Mouse (Mus musculus) right cerebral cortex, postnatal 4 days (tissue): Measurements from ENCODE around the gene Gpr88.

Source experiments
- DNase-seq: peaks from one replicate; pipeline ENCODE4 v3.0.0-alpha.2; 2022

Gpr88 gene

GRCm38 (mm10) chr3:116253077-116253531 lies at the start of gene Gpr88:
Gpr88 (minus strand) TSS chr3:116253503.
- DNase-seq, result peak; percentile 78

- no peak for DNase-seq
These were observed 49.3 kb upstream of the Gpr88 start for GRCm38 (mm10) chr3:116302581-116302980.

GRCm38 (mm10) chr3:116301754-116302153 lies 48.5 kb upstream of the Gpr88 start:
- DNase-seq, result no peak

- no peak for DNase-seq
These were observed 45.4 kb upstream of the Gpr88 start for GRCm38 (mm10) chr3:116298727-116299126.

- no peak for DNase-seq
These were observed 44.7 kb upstream of the Gpr88 start for GRCm38 (mm10) chr3:116298003-116298402.

- no peak for DNase-seq
These were observed 43.9 kb upstream of the Gpr88 start for GRCm38 (mm10) chr3:116297170-116297569.

GRCm38 (mm10) chr3:116290041-116290815 lies 36.9 kb upstream of the Gpr88 start:
- no peak for DNase-seq

- no peak for DNase-seq
These were observed 35.5 kb upstream of the Gpr88 start for GRCm38 (mm10) chr3:116288833-116289232.

- DNase-seq, result no peak
These were observed 31.4 kb upstream of the Gpr88 start for GRCm38 (mm10) chr3:116284735-116285134.

- DNase-seq, result no peak
These were observed 30.7 kb upstream of the Gpr88 start for GRCm38 (mm10) chr3:116283996-116284395.

- DNase-seq, result no peak
These were observed 28.4 kb upstream of the Gpr88 start for GRCm38 (mm10) chr3:116281663-116282062.

GRCm38 (mm10) chr3:116277146-116277545 lies 23.8 kb upstream of the Gpr88 start:
- no peak for DNase-seq

GRCm38 (mm10) chr3:116271679-116272078 lies 18.4 kb upstream of the Gpr88 start:
- no peak for DNase-seq

GRCm38 (mm10) chr3:116267036-116267654 lies 13.8 kb upstream of the Gpr88 start:
- DNase-seq, result no peak

GRCm38 (mm10) chr3:116266360-116266759 lies 13.1 kb upstream of the Gpr88 start:
- DNase-seq, result no peak

GRCm38 (mm10) chr3:116263977-116264376 lies 10.7 kb upstream of the Gpr88 start:
- no peak for DNase-seq

GRCm38 (mm10) chr3:116263061-116263460 lies 9.8 kb upstream of the Gpr88 start:
- DNase-seq, result no peak

- no peak for DNase-seq
These were observed 2.8 kb upstream of the Gpr88 start for GRCm38 (mm10) chr3:116256104-116256503.

- DNase-seq, result no peak
These were observed 855 bp downstream of the Gpr88 start for GRCm38 (mm10) chr3:116252255-116253040.

- DNase-seq, result peak; percentile 59
These were observed 1.6 kb downstream of the Gpr88 start for GRCm38 (mm10) chr3:116251481-116252254.

GRCm38 (mm10) chr3:116249026-116249425 lies 4.3 kb downstream of the Gpr88 start:
- DNase-seq, result peak; percentile 38

GRCm38 (mm10) chr3:116244476-116244875 lies 8.8 kb downstream of the Gpr88 start:
- DNase-seq, result no peak

GRCm38 (mm10) chr3:116242685-116243084 lies 10.6 kb downstream of the Gpr88 start:
- no peak for DNase-seq
